Mouse (Mus musculus) liver, embryonic 14.5 days (tissue): ENCODE data around the gene Cma2.
"Not testable (repeated sequence)": the region's sequence is repeated elsewhere in the genome, so short reads cannot be mapped to it uniquely, and the experiment has no call there.

ENCODE experiments used
- CTCF ChIP-seq: IDR thresholded peaks from 2 replicates; pipeline ENCODE4 v1.5.1; 2016; ENCODE audit warnings: antibody characterized with exemption, low read depth, control low read depth
- EP300 ChIP-seq: IDR thresholded peaks from 2 replicates; pipeline ENCODE4 v1.6.1; 2016; ENCODE audit warnings: antibody characterized with exemption, low read depth

DNA sequence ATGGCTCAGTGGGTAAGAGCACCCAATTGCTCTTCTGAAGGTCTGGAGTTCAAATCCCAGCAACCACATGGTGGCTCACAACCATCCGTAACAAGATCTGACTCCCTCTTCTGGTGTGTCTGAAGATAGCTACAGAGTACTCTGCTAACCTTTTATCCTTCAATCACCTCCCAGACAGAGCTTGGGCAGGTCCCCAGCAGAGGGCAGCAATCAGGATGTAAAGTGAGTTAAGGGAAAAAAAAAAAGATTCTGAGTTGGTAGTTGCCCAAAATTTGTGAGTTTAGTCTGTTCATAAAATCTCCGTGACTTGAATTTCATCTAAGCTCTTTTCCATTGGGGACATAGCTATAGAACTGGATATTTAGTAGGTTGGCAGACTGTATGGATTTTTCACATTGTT, 13.1 kb downstream of the Cma2 start:
- peak; percentile 33; the same call in 1 of the 2 replicates for TF ChIP-seq CTCF
- not testable (repeated sequence) for TF ChIP-seq EP300
